Mouse (Mus musculus): ENCODE results near the gene Atg2b. TPM values are rescaled to one million over a fixed set of nuclear protein-coding genes. Genes with fewer than 3 reads are reported as not detected.

Gene Atg2b
- total RNA-seq, 2 experiments from 2014 or later = 14.9 to 18.7 TPM

- no peak for DNase-seq
Observed at GRCm38 (mm10) chr12:105597135-105597534, 87.9 kb downstream of the Atg2b start.

- no peak for DNase-seq
Observed at GRCm38 (mm10) chr12:105593471-105593870, 91.5 kb downstream of the Atg2b start.

- no peak for DNase-seq
Observed at GRCm38 (mm10) chr12:105592361-105592761, 92.7 kb downstream of the Atg2b start.

GRCm38 (mm10) chr12:105590786-105591185 lies 94.2 kb downstream of the Atg2b start:
- no peak for DNase-seq

- no peak for DNase-seq
Observed at GRCm38 (mm10) chr12:105587526-105587925, 97.5 kb downstream of the Atg2b start.

- peak; percentile 80 for DNase-seq
Observed at GRCm38 (mm10) chr12:105584851-105585250, 100.2 kb downstream of the Atg2b start.

- no peak for DNase-seq
Observed at GRCm38 (mm10) chr12:105583484-105583883, 101.5 kb downstream of the Atg2b start.

GRCm38 (mm10) chr12:105582486-105582885 lies 102.5 kb downstream of the Atg2b start:
- DNase-seq = no peak

GRCm38 (mm10) chr12:105580490-105580889 lies 104.5 kb downstream of the Atg2b start:
- no peak for DNase-seq

GRCm38 (mm10) chr12:105574356-105574755 lies 110.7 kb downstream of the Atg2b start:
- no peak for DNase-seq

- no peak for DNase-seq
Observed at GRCm38 (mm10) chr12:105572622-105573021, 112.4 kb downstream of the Atg2b start.

- DNase-seq = no peak
Observed at GRCm38 (mm10) chr12:105571867-105572266, 113.1 kb downstream of the Atg2b start.

Other genes starting within 250 kb of the Atg2b start
- 1 to 10 TPM; 2.3 to 2.9 TPM for gene D430019H16Rik, start 231.4 kb downstream of the Atg2b start, total RNA-seq (2021)
- gene Bdkrb2, start 122.0 kb downstream of the Atg2b start, total RNA-seq (2021) = 1 to 10 TPM; 1.2 to 1.5 TPM
- under 1 TPM in 1 of 2 experiments, not detected in 1; 0.23 TPM for gene Bdkrb1, start 82.1 kb downstream of the Atg2b start, total RNA-seq (2021)
- 1 to 10 TPM; 6.6 to 7.7 TPM for gene Gskip, start 382 bp downstream of the Atg2b start, total RNA-seq (2021)
- not detected for gene Ak7, start 20.8 kb upstream of the Atg2b start, total RNA-seq (2021)
- gene Papola, start 99.5 kb upstream of the Atg2b start, total RNA-seq (2021) = 10 to 100 TPM; 87.5 to 97.4 TPM